Mouse (Mus musculus): Measurements from ENCODE around the gene Casd1.

Casd1 gene

DNA sequence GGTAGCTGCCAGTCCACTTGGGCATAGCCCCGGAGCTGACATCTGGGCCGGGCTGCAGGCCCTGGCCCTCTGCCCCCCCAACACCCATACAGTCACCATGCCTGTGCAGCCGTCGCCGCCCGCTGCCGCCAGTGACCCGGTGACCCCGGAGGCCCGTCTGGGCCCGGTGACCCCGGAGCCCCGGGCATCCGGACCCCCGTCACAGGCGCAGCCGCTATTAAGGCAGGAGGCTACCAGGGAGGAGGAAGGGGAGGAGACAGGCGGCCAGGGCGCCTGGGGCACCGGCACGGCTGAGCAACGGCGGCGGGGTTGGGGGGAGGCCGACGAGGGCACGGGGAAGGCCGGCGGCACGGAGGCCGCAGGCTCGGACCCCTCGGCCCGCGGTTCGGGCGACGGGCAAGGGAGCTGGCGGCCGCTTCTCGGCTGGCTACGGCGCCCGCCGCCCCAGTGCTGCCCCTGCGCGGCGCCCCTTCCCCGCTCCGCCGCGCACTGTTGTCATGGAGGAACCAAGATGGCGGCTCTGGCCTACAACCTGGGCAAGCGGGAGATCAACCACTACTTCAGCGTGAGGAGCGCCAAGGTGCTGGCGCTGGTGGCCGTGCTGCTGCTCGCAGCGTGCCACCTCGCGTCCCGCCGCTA is at the start of gene Casd1:
Casd1 (plus strand) TSS at position 182 of the 639 bp plus-strand sequence.
- DNase-seq (ENCODE audit: low spot score in 2 of 2) = peak; percentile 36 to 71

DNA sequence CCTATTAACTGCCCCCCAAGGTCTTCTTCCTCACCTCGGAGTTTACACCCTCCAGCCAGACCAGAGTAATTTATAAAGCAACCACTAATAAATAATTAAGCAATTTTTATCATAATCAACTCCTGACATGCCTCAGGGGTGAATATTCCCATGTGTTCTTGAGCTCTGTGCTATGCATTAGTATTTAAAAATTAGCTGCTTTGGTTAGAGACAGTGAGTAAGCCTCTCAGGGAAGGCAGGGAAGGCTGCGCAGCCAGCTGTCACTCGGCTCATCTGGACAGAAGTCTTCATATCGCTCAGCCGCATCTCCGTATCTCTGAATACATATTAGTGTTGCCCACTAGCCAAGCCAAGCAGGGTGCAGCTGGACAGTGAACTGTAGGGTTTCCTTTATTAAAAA is 45.3 kb upstream of the Casd1 start:
- DNase-seq (ENCODE audit: low spot score in 2 of 2) = no peak

DNA sequence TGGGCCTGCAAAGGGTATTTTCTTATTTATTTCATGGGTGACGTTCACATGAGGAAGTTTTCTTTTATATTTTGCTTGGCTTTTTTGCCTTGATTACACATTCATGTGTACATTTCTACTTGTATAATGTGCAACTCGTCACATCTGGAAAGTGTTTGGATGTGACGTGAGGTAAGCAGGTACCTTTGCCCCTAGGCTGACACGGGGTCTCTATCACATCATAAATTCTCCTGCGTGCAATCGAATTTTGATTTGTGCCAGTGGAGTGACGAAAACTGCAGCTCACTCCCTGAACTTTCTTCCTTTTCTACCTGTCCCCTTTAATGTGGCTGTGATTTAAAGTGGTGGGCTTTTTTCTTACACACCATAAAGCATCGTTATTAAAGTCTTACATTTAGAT is 43.6 kb upstream of the Casd1 start:
- DNase-seq (ENCODE audit: low spot score in 2 of 2) = no peak

DNA sequence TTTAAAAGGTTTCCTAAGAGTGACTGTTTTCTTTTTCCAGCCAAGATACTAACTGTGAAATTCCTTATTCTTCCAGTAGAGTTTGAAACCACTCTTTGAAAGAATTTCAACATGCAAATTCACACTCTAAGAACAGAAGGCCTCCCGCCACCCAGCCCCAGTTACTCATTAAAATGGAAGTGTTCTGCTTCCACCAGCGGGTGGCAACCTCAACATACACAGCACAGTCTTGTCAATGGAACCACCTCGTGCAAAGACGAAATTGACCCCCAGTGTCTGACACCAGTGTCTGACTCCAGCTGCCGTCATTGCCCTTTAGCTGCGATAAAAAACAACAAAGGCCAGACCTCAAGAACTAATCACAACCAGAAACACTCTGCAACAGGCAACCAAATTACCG is 43.0 kb upstream of the Casd1 start:
- no peak for DNase-seq (ENCODE audit: low spot score in 2 of 2)

DNA sequence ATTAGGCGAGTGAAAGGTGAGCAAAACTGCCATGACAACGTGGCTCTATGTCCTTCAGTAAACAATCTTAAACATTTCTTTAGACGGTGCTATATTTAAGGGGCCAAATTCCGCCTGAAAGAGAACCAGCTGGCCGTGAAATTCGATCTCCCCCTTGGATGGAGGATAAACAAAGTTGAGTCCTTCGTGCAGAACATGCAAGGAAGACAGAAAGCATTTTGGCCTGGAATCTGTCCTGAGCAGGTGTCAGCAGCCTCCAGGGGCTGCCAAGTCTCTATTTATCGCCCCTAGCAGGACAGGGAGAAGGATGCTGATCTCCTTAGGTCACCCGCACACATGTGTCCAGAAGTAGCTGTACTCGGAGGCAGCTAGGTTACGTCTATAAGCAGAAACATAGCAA is 39.5 kb upstream of the Casd1 start:
- DNase-seq (ENCODE audit: low spot score in 2 of 2) = no peak

DNA sequence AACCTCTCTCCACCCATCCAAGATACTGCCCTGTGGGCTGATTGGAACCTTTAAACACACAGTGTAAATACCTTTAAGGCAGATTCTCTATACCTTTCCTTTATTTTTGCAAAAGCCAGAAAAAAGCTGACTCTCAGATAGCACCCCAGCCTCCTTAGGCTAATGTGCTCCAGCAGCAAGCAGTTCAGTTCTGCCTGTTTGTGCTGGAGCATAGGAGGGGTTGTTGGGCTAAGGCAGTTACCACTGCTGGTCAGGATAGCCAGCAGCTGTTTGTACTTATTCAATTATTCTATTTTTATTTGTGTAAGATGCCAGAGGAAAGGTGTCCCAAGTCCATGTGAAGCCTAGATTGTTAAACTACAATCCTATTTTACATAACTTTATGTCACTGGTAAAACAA is 39.0 kb upstream of the Casd1 start:
- DNase-seq (ENCODE audit: low spot score in 2 of 2) = no peak

DNA sequence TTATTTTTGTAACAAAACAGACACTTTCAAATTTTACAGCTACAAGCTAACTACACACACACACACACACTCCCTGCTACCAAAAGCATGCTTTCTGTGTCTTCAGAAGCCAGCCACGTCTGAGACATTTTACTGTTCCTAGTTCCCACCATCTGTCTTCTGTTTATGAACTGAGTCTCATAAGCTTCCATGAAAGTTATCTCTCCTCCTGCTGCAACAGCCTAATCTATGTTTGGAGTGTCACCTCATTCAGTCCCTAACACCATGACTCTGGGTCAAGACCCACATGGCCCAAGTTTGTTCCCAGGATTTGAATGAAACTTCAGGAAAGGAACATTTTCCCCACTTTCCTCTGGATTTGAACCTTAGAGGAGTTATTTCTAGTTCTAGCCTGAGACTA is 38.2 kb upstream of the Casd1 start:
- DNase-seq (ENCODE audit: low spot score in 2 of 2) = no peak

DNA sequence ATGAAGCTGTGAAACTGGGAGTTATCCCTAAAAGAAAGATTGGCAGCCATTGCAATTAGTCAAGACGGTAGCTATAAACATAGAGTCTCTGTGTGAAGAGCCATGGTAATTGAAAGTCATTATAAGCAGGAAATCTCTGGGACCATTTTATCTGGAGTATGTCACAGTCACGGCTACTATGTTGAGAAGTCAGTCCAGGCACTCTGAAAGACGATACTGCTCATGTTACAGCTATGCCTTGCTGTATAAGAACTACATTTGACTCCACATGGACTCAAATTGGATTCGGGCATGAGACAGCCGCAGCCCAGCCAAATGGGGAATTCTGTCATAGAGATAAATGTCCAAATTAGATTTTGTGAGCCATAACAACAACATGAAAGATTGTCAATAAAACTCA is 37.2 kb upstream of the Casd1 start:
- no peak for DNase-seq (ENCODE audit: low spot score in 2 of 2)

DNA sequence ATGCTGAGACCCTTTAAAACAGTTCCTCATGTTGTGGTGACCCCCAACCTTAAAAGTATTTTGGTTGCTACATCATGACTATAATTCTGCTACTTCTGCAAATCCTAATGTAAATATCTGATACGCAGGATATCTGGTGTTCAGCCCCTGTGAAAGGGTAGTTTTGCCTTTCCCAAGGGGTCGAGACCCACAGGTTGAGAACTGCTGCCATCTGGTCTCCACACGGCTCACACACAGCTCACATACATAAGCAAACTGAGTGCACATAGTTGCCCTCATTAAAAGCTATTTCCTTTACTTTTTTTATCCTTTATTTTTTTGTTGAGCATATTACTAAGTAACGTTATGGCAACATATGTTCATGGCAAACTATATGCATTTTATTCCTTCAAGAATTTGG is 30.2 kb upstream of the Casd1 start:
- no peak for DNase-seq (ENCODE audit: low spot score in 2 of 2)

DNA sequence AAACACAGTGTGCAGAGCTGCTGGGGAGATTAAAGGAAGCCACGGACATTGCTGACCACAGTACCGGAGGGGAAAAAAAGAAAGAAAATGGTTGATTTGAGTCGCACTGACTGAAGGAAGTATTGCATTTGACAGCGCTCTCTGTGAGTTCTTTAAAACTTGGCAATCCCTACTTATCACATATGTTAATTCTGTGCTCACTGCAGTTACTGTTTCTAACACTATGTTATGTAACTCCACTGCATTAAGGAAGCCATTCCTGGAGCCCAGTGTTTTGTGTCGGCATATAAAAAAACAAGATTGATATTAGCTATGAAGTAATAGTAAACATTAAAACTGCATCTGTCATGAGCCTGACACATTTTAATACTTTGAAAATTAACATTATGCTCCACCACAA is 22.9 kb upstream of the Casd1 start:
- DNase-seq (ENCODE audit: low spot score in 2 of 2) = no peak

DNA sequence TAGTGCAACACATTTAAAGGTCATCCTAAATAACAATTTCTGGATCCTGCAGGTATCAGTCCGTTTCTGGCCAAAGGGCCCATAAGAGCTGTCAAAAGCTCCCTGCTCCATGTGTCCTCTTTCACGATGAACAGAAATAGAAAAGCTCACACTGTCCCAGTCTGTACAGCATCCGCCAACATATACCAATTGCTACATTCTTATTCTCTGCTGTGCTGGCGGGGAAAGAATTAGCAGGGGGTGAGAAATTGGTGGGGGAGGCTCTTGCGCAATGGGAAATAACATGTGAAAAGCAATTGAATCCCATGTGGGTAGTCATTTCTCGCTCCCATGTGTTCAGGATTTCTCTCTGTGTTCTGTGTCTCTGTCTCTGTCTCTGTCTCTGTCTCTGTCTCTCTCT is 22.3 kb upstream of the Casd1 start:
- DNase-seq (ENCODE audit: low spot score in 2 of 2) = no peak

DNA sequence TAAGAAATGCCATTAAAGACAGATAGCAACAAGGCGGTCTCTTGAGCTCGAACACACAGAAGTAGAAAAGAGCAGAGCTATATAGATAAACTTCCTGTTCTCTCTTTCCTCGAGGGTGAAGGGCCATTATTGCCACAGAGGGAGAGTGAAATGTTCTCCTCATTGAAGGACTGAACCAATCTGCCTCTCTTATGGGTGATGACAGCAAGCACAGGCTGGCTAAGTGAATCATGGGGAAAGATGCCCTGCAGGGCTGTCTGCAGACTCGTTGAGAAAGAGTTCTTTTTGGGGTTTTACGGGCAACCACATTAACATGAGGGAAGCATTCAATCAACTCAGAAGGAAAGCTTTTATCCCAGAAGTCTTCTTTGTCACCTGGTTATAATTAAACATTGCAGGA is 21.0 kb upstream of the Casd1 start:
- no peak for DNase-seq (ENCODE audit: low spot score in 2 of 2)

DNA sequence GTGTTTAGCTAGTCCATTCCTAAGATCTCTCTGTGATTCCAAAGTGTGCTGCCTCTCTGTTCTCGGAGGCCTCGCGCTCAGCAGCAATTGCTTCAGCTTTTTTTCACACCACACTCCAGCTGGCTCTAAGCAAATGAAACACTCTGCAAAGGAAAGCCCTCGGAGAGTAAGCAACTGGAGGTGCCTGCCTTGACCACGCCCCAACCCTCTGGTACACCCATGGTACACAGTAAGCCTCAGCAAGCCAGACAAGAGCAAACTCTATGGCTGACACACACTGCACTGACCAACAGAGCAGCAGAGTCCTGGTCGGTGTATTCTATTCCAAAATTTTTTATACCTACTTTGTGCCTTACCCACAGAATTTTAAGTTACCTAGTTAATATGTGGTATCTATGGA is 17.2 kb upstream of the Casd1 start:
- no peak for DNase-seq (ENCODE audit: low spot score in 2 of 2)

DNA sequence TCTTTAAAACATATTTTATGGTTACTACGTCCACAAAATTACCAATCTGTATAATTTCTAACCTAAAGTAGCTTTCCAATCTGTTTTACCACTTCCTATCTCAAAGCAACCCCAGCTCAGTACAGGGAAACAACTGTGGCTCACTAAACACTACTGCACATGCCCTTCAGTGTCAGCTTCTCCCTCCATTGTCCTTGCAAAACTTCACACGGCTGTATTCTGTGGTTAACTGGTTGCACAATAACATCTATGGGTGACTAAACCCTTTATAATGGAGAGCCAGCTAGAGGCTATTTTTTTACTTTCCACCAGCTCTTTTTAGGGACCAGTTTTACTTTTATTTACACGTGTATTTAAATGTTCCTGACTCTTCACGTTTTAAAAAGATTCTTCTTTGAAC is 12.7 kb upstream of the Casd1 start:
- DNase-seq (ENCODE audit: low spot score in 2 of 2) = no peak

DNA sequence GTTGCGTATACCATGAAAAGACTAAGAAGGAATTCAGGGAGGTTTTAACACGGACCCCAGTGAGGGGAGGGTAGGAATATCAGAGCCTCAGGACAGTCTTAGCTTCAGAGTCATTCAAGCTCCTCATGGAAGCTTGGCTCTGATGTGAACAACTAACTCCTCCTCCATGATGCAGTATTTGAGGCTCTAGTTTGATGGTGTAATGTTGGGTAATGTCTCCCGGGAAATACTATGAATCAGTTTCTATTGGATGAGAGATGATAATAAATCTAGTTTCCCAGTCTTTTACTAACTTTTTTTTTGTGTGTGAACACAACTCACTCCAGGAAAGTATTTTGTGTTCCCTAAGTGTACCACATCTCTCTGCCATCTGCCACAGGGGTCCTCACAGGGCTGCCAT is 11.9 kb upstream of the Casd1 start:
- DNase-seq (ENCODE audit: low spot score in 2 of 2) = no peak

DNA sequence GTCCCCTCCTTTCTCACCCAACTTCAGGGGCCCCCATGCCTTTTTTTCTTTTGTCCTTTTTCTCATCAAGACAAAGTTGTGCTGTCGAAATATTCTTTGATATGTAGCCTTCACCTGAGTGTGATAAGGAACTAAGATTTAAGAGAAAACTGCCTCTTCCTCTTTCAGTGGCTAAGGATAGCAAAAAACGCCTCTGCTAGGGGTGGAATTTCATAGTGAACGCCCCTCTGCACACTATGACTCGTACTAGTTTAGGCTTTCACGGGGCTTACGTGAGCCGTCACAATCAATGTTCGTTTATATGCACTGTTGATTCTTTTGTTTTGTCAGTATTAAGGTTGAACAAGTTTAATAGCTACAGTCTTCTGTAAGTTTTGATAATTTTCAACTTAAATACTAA is 10.6 kb upstream of the Casd1 start:
- DNase-seq (ENCODE audit: low spot score in 2 of 2) = no peak

DNA sequence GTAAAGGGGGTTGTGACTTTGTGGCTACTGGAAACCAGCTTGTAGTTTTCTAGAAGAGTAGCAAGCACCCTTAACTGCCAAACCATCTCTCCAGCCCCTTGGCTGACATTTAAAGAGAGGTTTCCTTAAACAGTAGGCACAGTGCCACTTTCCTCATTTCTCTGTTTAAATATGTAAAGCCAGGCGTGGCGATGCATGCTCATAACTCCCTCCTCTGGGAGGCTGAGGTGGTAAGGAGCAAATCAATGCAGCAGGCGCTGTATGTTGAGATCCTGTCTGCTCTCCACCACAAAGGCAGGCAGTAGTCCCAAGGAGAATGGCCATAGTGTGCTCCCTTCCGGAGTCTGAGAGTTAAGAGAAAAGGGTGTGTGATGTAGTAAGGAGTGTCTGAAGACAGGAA is 2.9 kb upstream of the Casd1 start:
- no peak for DNase-seq (ENCODE audit: low spot score in 2 of 2)

DNA sequence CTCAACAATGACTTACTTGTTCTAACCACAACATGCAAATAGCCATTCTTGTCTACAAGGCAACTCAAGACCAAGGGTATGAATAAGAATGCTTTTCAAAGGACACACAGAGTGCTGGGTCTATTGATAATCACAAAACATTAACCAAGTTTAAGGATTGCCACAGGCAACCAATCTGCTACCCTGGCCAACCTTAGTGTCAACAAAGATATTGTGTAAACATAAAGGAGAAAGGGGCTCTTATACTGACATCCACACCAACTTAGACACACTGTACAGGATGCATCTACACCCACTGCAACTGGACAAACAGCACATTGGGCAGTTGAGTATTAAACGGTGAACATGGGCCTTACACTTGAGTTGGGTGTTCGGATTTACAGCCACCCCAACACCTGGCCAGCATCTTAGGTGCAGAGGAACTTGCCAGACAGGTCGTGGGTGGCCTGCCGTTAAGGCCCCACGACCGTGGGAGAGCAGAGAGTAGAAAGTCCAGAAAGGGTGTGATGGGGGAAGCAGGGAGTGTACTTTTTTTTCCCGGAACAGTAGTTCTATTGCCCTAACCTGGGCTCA is 468 bp upstream of the Casd1 start:
- no peak for DNase-seq (ENCODE audit: low spot score in 2 of 2)

DNA sequence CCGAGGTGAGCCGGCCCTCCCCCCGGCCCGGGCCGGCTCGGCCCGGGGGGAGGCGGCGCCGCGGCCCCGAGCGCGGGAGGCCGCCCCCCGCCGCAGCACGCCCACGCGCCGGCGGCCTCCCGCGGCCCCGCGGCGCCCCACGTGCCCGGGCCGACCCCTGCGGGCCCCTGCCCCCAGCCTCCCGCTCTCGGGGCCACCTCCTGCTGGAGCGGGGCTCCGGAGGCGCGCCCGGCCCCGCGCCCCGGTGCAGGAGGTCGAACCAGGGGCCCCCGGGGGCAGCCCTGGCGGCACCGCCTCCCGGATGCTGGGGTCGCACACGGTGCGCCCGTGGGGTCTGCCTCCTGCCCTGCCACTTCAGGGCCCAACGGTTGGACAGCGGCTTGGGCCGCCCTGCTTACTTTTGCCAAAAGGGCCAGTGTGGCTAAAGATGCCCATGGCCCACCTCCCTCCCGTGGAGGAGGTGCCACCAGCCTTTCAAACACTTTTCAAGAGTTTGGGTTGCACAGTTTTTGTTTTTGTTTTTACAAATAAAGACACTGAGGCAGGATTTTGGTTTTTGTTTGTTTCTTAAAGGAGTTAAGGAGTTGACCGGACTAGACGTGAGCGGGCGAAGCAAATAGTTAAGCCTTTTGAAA is 775 bp downstream of the Casd1 start:
- peak in 1 of 2 experiments; percentile 41 for DNase-seq (ENCODE audit: low spot score in 2 of 2)

DNA sequence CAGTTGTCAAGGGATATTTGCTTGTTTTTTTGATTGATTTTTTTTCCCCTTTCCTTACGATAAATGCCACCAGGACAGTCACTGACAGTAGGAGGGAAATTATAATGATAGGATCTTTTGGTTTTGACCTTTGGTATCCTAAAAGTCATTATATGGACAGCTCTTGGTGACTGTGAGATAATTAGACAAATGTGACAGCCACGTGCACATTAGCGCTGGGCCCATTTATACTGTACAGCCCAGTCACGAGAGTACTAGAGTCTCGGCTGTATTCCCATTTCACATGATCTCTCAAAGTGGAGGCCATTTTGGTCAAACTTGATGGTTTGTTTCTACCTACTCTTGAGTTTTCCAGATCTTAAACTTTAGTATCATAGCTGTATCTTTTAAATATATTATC is 1.4 kb downstream of the Casd1 start:
- DNase-seq (ENCODE audit: low spot score in 2 of 2) = no peak

DNA sequence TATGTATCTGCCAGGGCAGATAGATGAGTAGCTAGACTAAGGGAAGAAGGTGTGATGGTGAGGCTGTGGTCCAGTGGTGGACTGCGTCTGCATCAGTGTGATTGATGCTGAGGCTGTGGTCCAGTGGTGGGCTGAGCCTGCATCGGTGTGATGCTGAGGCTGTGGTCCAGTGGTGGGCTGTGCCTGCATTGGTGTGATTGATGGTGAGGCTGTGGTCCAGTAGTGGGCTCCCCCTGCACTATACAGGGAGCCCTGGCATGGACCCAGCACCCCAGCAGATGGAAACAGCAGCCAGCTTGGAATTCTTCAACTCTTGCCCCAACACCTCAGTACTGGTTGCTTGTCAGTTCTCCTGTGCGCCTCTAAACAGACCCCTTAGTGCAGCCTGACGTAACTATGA is 5.8 kb downstream of the Casd1 start:
- DNase-seq (ENCODE audit: low spot score in 2 of 2) = no peak

DNA sequence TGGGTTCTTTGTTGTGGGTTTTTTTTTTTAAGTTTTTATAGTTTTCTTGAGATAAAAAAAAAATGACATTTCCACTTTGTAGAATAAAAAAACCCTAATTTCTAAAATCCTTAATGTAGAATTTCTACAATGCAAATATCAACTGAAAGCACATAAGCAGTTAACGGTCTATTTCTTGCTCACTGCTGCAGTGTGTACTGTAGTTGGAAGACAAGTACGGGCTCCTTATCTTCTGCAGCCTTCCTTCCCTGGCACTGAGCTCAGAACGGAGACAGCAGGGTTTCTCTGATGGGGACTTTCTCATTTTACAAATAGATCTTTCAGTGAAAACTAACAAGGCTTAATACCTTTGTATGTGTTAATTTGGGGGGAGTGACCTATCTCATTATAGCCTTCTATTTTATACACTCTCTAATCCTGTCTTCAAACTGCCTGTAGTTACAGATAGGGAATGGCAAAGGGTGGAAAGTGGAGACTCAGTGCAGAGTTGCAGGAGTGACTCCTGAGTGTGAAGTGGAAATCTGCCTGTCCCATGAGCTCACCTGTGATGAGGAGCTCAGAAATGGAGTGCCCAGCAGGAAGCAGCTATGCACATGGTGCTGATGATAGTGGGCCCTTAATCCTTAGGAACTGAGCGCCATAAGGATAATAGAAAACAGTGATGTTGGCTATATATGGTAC is 9.7 kb downstream of the Casd1 start:
- no peak for DNase-seq (ENCODE audit: low spot score in 2 of 2)

DNA sequence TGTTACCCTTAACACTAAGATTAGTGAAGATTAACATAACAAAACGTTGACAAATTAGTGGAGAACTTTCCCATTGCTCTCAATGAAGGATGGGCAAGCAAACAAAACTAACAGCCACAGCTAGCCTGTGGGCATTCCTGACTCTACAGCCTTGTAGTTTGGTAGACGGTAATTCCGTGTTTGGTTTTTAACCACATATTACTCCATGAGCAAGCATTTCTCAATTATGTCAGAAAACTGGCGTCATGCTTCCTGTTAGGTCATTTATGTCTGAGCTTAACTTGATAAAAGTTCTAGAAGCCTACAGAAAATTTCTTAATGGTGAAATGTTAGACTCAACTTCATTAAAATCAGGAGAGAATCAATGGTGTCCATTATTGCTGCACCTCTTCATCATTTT is 11.2 kb downstream of the Casd1 start:
- no peak for DNase-seq (ENCODE audit: low spot score in 2 of 2)
